Mouse (Mus musculus): Measurements from ENCODE around the gene Zfp992.
"Not testable (repeated sequence)": the region's sequence is repeated elsewhere in the genome, so short reads cannot be mapped to it uniquely, and the experiment has no call there.

DNA sequence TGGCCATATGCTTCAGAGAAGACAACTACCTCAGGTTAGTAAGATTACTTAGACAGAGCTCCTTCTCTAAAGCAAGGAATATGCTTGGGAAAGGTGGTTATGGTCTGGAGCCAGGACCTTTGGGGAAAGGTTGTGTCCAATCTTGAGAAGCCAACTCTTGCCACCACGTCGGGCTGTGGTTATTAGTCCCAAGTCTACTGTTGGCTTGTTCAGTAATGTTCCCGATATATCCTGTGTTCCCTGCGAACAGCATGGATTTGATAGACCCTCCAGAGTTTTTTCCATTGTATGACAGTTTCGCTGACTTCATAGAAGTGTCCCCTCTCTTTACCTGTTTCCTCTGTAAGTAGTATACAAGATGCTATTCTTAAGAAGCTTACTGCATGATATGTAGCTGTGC, 888 bp downstream of the Zfp992 start:
- not testable (repeated sequence) for TF ChIP-seq CTCF (IDR thresholded peaks at IDR 0.05; ENCODE audit: control insufficient read depth, insufficient read depth, insufficient replicate concordance, low read depth, low read length); POLR2A (IDR thresholded peaks at IDR 0.05; ENCODE audit: control insufficient read depth, low read depth, low read length)

Measured in testis, adult 2 months (tissue).